Mouse (Mus musculus) lung, embryonic 16.5 days (tissue): ENCODE measurements around the gene Sec61a2. TPM values are rescaled to one million over a fixed set of nuclear protein-coding genes. Genes with fewer than 3 reads are reported as not detected.

Experiments
- ATAC-seq: fragments of 200-750 bp; cut with Nextera tagmentation; 2 replicates; pipeline ENCODE4 v1.8.0; 2017; ENCODE audit warnings: low read depth, mild to moderate bottlenecking, moderate library complexity
- H3K27ac ChIP-seq: fragments of 300-500 bp; sonication (generic); 2 replicates; pipeline ENCODE4 v1.5.1; 2014; ENCODE audit warnings: mild to moderate bottlenecking, control low read depth, low read length
- H3K27me3 ChIP-seq: fragments of 300-500 bp; sonication (generic); 2 replicates; pipeline ENCODE4 v1.6.1; 2014; ENCODE audit warnings: low read depth, low read length, mixed read lengths; ENCODE audit not compliant: control insufficient read depth, insufficient read depth
- H3K36me3 ChIP-seq: fragments of 300-500 bp; sonication (generic); 2 replicates; pipeline ENCODE4 v1.6.1; 2014; ENCODE audit warnings: low read length; ENCODE audit not compliant: control insufficient read depth, insufficient read depth
- H3K4me1 ChIP-seq: fragments of 300-500 bp; sonication (generic); replicated peaks from 2 replicates; pipeline ENCODE4 v1.6.1; 2014; ENCODE audit warnings: low read length, mixed read lengths; ENCODE audit not compliant: control insufficient read depth, insufficient read depth
- H3K4me2 ChIP-seq: fragments of 300-500 bp; sonication (generic); 2 replicates; pipeline ENCODE4 v1.6.1; 2014; ENCODE audit warnings: low read depth, low read length, control low read depth
- H3K4me3 ChIP-seq: fragments of 300-500 bp; sonication (generic); 2 replicates; pipeline ENCODE4 v1.5.1; 2014; ENCODE audit warnings: mild to moderate bottlenecking, low read length, control low read depth
- H3K9ac ChIP-seq: fragments of 300-500 bp; sonication (generic); 2 replicates; pipeline ENCODE4 v1.6.1; 2014; ENCODE audit warnings: low read length, control low read depth
- H3K9me3 ChIP-seq: fragments of 300-500 bp; sonication (generic); 2 replicates; pipeline ENCODE4 v1.6.1; 2016; ENCODE audit warnings: low read length; ENCODE audit not compliant: control insufficient read depth
- WGBS: fragments of 180-500 bp; shearing (Covaris S2); extraction: QIAGEN DNeasy Blood & Tissue Kit; methylation state at CpG from one replicate; pipeline ENCODE4 v1.1.7; 2014; 5-methylcytosine and 5-hydroxymethylcytosine counted together
- polyA plus RNA-seq: library from polyadenylated mRNA; unstranded; fragments of >200 nt; fragmentation: Nextera tagmentation; extraction: Ambion mirVana; gene quantifications from 2 replicates; pipeline ENCODE4 v1.2.1, GENCODE M21; 2015

Sec61a2 gene
- polyA plus RNA-seq, 1 experiment from 2014 or later = 65.9 TPM

DNA sequence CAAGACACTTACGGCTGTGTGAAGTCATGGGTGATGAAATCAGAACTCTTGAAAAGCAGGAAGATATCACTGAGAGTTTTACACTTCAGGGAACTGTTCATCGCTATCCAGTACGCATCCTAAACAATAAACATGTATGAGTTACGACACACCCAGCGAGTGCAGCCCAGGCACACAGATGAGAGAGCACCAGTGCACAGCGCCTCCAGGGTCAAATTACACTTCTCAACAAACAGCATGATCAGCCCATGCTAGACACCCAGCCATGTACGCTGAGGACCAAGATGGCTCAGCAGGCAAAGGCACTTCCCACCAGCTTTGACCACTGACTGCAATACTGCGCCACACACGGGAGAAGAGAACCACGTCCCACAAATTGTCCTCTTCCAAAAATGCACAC is 74.0 kb downstream of the Sec61a2 start:
- Histone ChIP-seq H3K27me3 (no peaks in the 10 kb centered on the region), H3K9me3 (no peaks in the 10 kb centered on the region), H3K4me2 (no peak overlapping the region), H3K4me3 (no peak overlapping the region), H3K36me3 (peaks cover 30% of the 10 kb centered on the region), H3K9ac (no peak overlapping the region), H3K4me1 (no peaks in the 10 kb centered on the region), H3K27ac (no peak overlapping the region)
- 86% methylated on average over 10 of the region's 10 CpGs for WGBS
- ATAC-seq = no peak

Other genes with a start within 250 kb of the Sec61a2 start
- 1.7 and 1.9 TPM in 2 replicates for gene Camk1d, start 180.9 kb downstream of the Sec61a2 start, polyA plus RNA-seq
- gene Nudt5, start 50.4 kb downstream of the Sec61a2 start, polyA plus RNA-seq = 71.7 and 76.0 TPM in 2 replicates
- 271 and 276 TPM in 2 replicates for gene Cdc123, start 50.3 kb downstream of the Sec61a2 start, polyA plus RNA-seq
- gene Gm13199, start 32.5 kb downstream of the Sec61a2 start, polyA plus RNA-seq = 1.1 and 1.9 TPM in 2 replicates
- 1.9 and 3.5 TPM in 2 replicates for gene Dhtkd1, start 47.4 kb upstream of the Sec61a2 start, polyA plus RNA-seq
- 9.2 and 10.1 TPM in 2 replicates for gene Upf2, start 56.0 kb upstream of the Sec61a2 start, polyA plus RNA-seq
- gene Proser2, start 234.8 kb upstream of the Sec61a2 start, polyA plus RNA-seq = 8.0 and 8.8 TPM in 2 replicates